Mouse (Mus musculus) mouse embryonic stem cell (cell line): ENCODE measurements at regions not wholly inside any gene's neighbourhood (a gene's known extent, or its start where the extent isn't known, plus 50 kb on each side); places are given as distances from the start of the nearest gene placed in this dataset.

ENCODE experiments used
- in situ Hi-C, 2 experiments: fragments of 300-500 bp; cut with MboI; formaldehyde crosslinking; loops; 1 replicate in 1 of 2; 3 replicates in 1 of 2; pipeline ENCODE4 v1.14.3; 2019 to 2020; ENCODE audit warnings: low sequenced_read_pairs in 2 of 2, low pct_unique_long_range_greater_than_20kb in 1 of 2, mixed read lengths in 1 of 2; ENCODE audit not compliant: unreplicated experiment in 1 of 2

DNA sequence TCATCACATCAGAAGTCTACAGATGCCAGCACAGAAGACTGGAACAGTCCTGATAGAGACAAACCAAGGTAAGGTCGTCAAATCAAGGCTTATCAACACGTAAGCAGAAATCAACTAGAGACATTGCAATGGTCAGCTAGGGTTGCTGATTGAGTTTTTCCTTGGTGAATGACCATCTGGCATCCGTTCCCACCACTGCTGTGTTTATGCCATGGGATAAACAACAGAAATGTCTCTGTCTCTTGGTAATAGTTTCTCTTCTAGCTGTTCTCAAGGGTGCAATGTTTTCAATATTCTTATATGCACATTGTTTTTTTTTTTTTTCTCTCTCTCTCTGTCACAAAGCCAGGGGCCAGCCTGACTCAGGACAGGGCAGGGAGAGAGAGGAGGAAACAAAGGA, 110.2 kb upstream of the Plxnc1 start:
- in situ Hi-C loops: no loop called here

DNA sequence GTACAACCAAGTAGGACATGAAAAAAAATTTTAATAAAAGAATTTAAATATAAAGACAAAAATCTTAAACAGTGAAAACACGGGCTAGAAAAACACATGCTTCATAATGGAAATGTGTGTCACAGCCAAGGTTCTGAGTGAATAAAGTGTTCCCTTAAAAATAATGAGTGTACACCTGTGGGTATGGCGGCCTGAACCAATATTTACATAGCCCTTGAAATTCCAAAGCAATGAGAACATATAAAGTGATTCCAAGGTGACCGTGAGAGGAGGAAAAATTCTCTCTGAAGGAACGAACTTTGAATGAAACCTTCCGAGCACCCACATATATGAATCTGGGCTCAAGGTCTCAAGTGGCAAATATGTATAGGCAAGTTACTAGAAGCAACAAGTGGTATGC, 104.2 kb upstream of the Plxnc1 start:
- in situ Hi-C loops: no loop called here

DNA sequence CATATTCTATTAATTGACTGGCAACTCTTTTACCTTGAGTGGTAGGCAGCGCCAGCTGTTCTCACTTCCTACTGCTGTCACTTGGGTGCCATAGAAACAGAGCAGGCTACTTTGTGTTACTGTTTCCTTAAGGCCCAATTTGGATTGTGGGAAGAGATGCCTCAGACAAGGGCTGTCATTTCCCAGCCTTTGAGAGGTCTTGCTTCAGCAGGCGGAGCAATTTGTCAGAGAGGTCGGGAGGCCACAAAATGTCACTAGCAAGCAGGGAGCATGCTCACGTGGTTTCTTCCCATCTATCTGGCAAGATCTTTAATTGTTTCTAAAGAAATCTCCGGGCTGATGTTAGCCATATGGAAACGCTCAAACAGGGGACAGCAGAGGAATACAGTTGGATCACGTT, 99.3 kb upstream of the Plxnc1 start:
- in situ Hi-C loops: no loop called here

DNA sequence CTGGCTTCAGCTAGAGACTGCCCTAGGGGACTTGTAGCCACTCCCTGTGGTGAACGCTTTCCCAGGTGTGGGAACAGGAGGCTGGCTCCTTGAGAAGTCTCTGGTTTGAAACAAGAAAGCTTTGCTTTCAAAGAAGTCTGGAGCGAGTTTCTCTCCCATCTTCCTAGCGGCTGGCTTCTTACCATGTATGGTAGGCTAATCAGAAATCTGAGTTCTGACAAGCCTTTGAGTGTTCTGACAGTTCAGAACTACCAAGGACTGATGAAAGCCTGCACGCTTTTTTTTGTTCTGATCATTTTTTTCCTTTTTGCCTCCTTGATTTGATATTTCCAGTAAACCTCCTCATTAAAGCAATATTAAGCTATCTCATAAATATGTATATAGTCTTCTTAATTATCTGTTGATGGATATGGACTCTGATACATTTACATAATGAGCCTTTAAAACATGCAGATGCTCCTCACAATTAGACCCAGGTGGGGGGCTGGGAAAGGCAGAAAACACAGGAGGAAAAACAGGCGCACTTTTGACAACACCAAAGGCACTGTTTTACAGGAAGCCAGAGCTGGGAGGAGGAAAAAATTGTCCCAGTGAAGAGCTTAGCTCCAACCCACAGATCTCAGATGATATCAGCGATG, 95.7 kb upstream of the Plxnc1 start:
- in situ Hi-C loops: no loop called here

DNA sequence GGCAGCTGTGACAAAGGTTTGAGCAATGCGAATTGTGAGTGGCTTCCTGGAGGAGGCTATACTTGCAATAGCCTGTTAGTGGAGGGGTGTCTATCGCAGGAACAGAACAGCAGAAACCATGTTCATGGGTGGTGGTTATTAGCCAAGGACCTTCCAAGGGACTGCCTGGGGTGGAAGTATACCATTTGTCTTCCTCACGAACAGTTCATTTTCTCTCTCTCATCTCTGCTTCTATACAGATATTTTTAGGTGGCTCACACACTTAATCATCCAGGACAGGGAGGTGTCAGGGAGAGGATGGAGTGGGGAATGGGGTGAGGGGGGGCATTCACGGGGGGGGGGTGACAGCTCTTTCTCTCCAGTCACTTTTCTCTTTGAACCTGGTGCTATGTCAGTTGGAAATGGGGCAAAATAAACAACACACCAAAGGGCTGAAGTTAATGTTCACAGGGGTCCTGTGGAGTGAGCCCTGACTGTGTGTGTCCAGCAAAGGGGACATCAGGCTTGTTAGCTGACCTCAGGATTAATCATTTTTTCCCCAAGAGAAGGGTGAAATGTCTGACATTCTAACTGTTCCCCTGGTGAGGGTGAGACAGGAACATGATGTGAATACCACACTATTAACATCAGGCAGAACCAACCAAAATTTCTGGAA, 91.5 kb upstream of the Plxnc1 start:
- in situ Hi-C loops: no loop called here

DNA sequence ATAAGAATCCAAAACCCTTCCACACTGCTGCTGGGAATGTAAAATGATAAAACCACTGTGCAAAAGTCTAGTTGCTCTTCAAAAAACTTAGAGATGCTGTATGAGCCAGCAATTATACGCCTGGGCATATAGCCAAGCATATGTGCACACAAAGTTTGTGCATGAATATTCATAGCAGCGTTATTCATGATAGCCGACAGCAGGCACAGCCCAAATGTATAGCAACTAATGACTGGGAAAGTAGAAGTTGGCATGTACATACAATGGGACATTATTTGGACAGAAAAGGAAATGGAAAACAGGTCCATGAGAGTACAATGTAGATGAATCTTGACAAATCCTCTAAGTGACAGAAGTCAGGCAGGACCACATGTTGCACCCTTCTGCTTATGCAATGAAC, 90.7 kb upstream of the Plxnc1 start:
- in situ Hi-C loops: no loop called here

DNA sequence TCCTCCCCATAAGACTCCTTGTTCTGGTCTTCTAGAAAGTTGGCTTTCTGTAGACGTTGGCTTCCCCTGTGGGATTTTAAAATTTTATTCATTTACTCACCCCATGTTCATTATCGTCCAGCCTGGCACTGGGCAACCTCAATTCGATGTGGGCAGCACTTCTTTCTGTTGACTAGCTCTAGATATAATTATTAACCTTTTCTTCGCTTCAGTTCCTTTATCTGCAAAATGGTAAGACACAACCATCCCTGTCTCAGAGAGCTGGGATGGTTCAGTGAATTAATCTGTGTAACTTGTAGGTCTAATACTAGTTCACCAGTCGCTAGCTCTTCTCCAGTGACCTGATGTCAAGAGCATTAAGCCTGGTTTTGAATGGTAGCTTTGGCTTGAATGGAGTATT, 89.9 kb upstream of the Plxnc1 start:
- in situ Hi-C loops: no loop called here

DNA sequence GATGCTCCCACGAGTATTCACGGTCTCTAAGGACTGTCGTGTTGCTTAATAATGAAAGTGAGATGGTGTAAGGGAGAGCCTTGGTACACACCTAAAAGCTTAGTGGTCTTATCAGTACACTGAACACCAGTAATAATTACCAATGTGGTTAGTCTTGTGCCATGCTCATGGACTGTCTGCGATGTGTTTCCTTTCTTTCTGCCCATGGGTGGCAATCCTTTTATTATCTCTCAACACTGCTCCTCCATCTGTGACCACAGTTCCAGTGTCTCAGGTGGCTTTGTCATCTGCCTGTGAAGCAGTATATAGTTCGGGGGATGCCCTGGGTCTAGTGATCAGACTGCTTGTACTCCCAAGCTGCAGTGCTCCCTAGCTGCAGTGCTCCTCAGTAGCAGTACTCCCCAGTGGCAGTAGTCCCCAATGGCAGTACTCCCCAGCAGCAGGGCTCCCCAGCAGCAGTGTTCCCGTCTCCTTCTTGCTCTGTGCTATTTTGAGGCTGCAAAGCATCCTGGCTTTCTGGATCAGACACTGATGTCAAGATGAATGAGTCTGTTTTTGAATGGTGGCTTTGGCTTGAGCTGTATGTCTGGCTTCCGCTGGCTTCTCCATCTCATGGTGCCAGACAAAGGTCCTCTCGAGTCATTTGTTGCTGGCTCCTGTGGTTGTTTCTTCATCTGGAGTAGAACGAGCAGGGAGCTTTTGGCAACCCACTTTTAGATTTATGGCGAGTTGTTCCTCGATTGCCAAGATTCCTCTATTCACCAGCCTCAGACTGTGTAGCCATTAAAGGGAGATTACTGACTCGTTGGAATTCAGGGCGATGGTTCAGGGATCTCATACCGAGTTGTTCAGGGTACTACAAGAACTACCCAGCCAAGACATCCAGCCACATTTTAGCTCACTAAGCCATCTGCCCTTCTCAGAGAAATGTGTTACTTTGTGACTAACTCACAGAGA, 88.4 kb upstream of the Plxnc1 start:
- in situ Hi-C loops: no loop called here

DNA sequence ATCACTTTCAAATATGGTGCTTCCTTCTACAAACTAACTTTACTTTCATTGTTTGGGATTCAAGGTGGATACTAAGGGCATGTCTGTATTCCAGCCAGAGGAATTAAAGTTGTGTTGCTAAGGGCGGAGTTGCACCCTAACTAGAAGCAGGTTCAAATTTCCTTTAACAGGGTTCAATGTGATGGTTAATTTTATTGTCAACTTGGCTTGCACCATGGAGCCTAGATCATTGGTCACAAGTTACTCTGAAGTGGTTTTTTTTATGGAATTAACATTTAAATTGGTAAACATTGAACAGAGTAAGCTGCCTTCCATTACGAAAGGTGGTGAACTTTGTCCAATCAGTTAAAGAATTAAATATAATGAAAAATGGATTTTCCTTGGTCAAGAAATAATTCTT, 86.7 kb upstream of the Plxnc1 start:
- in situ Hi-C loops: no loop called here

DNA sequence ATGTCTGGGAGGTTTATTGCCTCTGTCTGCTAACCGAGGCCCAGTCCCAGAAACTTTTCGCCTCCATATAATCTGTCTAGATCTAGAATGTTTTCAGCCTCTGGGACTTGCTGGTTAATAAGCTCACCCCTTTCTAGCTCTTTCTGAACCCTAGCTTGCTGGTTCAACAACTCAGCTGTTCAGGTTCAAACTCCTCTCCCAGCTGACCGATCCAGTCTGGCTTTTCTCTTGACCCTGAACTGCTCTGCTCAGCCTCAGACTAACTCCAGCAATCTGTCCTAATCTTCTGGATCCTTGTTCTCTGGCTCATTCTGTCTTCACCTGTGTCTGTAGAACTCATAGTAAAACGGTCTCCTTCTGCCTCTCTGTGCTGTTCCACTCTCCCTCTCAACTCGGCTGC, 86.2 kb upstream of the Plxnc1 start:
- in situ Hi-C loops: no loop called here

DNA sequence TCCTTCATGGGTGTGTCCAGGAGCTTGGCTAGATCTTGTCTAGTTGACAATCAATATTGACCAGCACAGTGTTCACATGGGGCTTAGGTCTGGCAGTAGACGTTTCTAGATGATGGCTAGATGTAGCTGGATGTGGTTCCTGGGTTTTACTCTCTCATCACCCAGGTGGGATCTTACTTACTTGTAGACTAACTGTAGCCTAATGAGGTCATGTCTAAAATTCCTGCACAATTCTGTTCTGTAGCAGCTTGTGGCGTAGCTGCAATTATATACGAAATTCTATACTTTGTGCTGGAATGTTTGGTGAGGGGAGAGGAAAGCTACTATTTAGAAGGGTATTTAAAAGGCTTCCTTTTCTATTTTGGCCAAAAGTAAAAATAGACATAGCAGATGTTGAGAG, 84.9 kb upstream of the Plxnc1 start:
- in situ Hi-C loops: no loop called here

DNA sequence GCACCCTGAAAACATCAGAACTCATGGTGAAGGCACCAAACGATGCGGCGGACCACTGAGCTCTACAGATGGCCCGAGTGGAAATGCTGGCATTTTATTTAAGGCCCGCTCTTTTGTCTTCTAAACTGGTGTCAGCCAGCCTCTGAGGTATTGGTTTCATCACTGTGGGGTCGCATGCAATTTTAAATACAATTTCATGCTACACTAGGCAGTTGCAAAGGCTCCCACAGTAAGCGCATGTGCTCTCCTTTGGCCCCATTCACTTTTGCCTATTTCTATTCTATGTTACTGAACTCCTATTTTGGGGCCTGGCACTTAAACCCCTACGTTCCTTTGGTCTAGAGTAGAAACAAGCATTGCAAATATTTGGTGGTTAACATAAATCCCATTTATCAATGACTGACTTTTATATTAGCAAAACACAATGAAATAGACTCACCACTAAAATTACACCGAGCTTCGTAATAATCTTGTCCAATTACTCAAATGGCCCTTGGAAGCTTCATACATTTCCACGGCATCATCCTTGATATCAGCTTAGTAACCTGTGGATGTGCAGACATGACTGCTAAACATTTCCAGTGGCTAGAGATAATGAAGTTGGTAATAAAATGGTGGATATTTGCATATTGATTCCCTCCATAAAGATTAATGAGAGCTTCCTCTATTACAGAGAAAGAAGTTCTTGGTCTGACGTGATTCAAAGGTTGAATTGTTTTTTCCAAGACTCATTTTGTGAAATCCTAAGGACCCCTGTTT, 81.1 kb upstream of the Plxnc1 start:
- in situ Hi-C loops: no loop called here

DNA sequence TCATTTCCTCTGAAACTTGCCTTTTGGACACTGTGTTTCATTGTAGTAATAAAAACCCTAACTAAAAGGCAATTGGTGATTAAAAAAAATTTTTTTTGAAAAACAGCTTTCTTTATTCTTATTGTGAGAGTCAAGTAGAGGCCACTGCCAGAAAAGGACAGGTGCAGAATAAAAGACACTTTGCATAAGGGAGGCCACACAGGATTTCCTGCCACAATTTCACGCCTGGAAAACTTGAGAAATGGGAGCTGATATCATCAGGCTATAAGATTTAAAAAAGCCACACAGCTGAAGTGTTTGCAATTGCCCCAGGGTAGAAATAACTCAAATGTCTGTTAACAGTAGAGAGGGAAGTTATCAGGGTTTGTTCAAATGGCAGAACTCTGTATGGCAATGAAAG, 76.6 kb upstream of the Plxnc1 start:
- in situ Hi-C loops: no loop called here

DNA sequence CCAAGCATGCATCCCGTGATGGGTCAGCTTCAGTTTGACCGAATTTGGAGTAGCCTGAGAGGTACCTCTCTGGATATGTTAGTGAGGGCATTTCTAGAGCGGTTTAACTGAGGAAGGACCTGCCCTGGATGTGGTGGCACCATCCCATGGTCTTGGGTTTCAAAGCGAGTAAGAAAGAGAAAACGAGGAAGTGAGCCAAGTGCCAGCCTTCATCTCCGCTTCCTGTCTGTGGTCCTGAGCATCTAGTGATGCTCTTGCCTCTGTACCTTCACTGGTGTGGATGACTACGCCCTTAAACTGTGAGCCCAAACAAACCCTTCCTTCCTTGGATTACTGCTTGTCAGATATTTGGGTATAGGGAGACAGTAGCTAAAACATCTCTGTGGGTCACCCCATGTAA, 72.3 kb upstream of the Plxnc1 start:
- in situ Hi-C loops: no loop called here

DNA sequence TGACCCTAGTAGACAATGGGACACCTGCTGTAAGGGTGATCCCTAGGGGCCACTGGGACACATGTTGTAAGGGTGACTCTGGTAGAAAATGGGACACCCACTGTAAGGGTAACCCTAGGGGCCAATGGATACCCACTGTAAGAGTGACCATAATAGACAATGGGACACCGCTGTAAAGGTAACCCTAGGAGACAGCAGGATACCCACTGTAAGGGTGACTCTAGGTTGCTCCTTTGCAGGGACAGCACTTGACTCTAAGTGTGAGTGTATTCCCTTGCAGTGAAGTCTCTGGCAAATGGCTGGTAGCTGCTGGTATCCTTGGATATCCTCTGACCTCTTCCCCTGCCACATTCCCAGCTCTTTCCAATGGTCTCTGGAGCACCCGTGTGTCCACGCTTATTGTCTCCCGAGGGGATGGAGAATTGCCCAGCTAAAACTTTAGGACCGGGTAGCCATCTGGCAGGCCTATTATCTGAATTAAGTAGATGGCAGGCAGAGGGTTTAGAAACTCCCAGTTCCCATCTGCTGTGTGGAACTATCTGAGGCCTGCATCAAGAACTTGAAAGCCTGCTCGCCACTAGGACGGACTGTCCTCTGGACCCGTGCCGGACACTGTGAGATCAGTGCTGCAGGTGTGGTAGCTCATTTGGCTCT, 70.8 kb upstream of the Plxnc1 start:
- in situ Hi-C loops: no loop called here

DNA sequence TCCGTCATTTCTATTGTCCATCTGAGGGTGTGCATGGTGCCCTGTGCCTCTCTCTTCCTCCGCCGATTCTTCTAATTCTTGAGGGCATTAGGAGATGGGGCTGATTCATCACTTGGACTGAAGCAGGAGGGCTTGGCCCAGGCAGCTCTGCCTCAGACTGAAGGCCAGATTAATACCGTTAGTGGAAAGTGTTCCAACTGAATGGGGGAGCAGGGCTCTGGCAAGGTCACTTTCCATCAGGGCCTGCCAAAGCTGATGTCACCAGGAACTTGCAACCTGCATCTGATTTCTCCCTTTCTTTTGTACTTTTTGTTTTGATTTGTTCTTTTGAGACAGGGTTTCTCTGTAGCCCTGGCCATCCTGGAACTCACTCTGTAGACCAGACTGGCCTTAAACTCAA, 69.3 kb upstream of the Plxnc1 start:
- in situ Hi-C loops: no loop called here

DNA sequence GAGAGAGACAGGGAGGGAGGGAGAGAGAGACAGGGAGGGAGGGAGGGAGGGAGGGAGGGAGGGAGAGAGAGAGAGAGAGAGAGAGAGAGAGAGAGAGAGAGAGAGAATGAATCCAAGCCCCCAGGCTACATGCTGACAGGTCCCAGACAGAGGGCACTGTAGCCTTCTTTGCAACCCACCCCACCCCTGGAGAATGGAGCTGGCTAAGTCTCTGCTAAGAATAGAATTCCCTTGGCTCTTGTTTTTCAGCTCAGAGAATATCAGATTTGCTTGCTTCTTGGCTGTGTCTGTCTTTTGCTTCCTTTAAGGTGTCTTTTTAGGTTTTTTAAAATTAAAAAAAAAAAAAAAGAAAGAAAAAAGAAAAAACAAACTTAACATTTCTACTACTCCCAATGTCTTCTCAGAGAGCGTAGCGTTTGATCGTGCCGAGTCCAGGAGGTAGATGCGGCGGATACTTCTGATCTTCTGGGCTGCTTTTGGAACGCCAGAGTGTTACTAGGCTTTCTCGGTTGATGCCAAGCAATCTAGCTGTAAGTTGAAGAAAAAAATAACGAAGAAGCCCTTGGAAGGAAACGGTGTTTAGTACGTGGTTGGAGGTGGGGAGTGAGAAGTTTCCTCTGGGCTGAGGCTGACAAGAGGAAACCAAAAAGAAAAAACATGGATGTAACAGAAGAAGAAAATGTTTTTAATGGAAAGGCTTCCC, 68.7 kb upstream of the Plxnc1 start:
- in situ Hi-C loops: no loop called here

DNA sequence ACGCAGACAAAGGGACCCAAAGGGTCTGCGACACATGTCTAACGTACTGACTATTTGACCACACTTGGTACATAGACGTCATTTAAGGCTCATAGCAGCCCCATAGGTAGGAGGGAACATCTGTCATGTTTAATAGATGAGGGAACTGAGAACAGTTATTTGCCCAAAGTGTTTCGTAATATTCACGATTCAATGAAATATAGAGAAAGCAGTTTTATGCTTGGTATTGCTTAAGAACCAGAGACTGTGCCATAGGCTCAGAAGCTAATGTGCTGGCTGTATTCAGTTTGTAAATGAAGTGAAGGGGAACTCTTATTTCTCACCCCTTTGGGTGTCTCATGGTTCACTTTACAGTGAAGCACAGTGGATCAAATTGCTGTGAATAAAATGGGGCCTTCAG, 65.7 kb upstream of the Plxnc1 start:
- in situ Hi-C loops: no loop called here
